Mouse (Mus musculus) kidney, adult 2 months (tissue): Measurements from ENCODE around the gene Pde1a. TPM values are rescaled to one million over a fixed set of nuclear protein-coding genes. Genes with fewer than 3 reads are reported as not detected.

Source experiments
- DNase-seq: peaks from one replicate; pipeline ENCODE4 v3.0.0; 2021
- H3K27ac ChIP-seq: fragments of 200-500 bp; 2 replicates; pipeline ENCODE4 v1.5.1; 2012; ENCODE audit warnings: low read depth, low read length, control low read depth, inconsistent platforms; ENCODE audit not compliant: insufficient read depth
- H3K27me3 ChIP-seq: fragments of 200-500 bp; replicated peaks from 2 replicates; pipeline ENCODE4 v1.6.1; 2012; ENCODE audit warnings: mild to moderate bottlenecking, moderate library complexity, low read length, inconsistent platforms; ENCODE audit not compliant: control insufficient read depth, insufficient read depth
- H3K36me3 ChIP-seq: fragments of 200-500 bp; 2 replicates; pipeline ENCODE4 v1.6.1; 2012; ENCODE audit warnings: mild to moderate bottlenecking, moderate library complexity, low read length, inconsistent platforms; ENCODE audit not compliant: control insufficient read depth, insufficient read depth
- H3K4me1 ChIP-seq: fragments of 200-500 bp; 2 replicates; pipeline ENCODE4 v1.6.1; 2011; ENCODE audit warnings: low read length; ENCODE audit not compliant: control insufficient read depth, insufficient read depth
- H3K4me3 ChIP-seq: fragments of 200-500 bp; 2 replicates; pipeline ENCODE4 v1.5.1; 2011; ENCODE audit warnings: mild to moderate bottlenecking, low read depth, low read length, control low read depth; ENCODE audit not compliant: insufficient read depth
- CTCF ChIP-seq: fragments of 200-500 bp; conservative IDR thresholded peaks from 2 replicates; pipeline ENCODE4 v1.5.1; 2011; ENCODE audit warnings: low read depth, mild to moderate bottlenecking, control low read depth, low read length, moderate library complexity, mixed read lengths; ENCODE audit not compliant: insufficient read depth, insufficient read length
- POLR2A ChIP-seq: fragments of 200-500 bp; IDR thresholded peaks from one replicate; pipeline ENCODE4 v1.6.1; 2011; ENCODE audit warnings: low read depth, low read length, control low read depth
- WGBS: fragments of 180-500 bp; shearing (Covaris S2); methylation state at CpG from one replicate; pipeline ENCODE4 v1.1.7; 2018; 5-methylcytosine and 5-hydroxymethylcytosine counted together
- polyA plus RNA-seq: library from polyadenylated mRNA; depleted of rRNA; stranded (reverse); fragments of >200 nt; gene quantifications from 2 replicates; pipeline ENCODE4 v1.2.3, GENCODE M21; 2012

Pde1a gene
- polyA plus RNA-seq, 1 experiment: 67.3 TPM

GRCm38 (mm10) chr2:79921375-79921774 is 207.9 kb downstream of the Pde1a start:
- 97% methylated on average over 4 of the region's 4 CpGs for whole genome bisulfite sequencing
- Histone ChIP-seq H3K27ac (no peak overlapping the region), H3K4me3 (no peak overlapping the region), H3K4me1 (0 out of 2 replicates have a peak, but pooled peaks cover 2% of the 10 kb centered on the region), H3K27me3 (no peaks in the 10 kb centered on the region), H3K36me3 (no peaks in the 10 kb centered on the region)
- TF ChIP-seq CTCF (no peak), POLR2A (no peak)
- DNase-seq: no peak

DNA sequence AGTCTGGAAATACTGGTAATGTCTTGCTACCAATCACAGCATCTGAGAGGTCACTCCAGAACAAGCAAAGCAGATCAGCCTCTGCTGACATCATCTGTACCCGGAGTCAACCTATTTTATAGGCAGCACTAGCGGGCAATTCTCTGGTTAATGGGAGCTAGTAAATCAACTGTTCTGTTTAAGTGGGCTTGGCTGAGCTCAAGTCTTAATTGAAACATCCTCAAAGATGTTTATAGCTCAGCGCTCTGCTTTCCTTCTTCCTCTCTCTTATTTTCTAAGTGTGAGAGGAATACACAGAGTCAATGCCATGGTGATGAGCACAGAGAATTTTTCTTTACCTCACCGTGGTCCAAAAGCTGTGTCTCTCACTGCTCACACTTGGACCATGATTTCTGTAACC is 208.8 kb downstream of the Pde1a start:
- 0 out of 2 replicates have a peak, but pooled peaks cover 2% of the 10 kb centered on the region for H3K4me1 ChIP-seq
- no peaks in the 10 kb centered on the region for H3K36me3 ChIP-seq
- no peak for DNase-seq
- TF ChIP-seq CTCF (no peak), POLR2A (no peak)
- H3K27me3 ChIP-seq: no peaks in the 10 kb centered on the region
- H3K27ac ChIP-seq: 0 out of 2 replicates have a peak overlapping the region, but pooled peaks have one; percentile 16
- WGBS: 37% methylated on average over 4 of the region's 4 CpGs
- H3K4me3 ChIP-seq: no peak overlapping the region

- Histone ChIP-seq H3K27me3 (no peaks in the 10 kb centered on the region), H3K4me1 (no peaks in the 10 kb centered on the region), H3K4me3 (no peak overlapping the region), H3K36me3 (no peaks in the 10 kb centered on the region), H3K27ac (no peak overlapping the region)
- 90% methylated on average over 2 of the region's 2 CpGs for WGBS
- TF ChIP-seq CTCF (no peak), POLR2A (no peak)
- no peak for DNase-seq
Observed at GRCm38 (mm10) chr2:79901841-79902510, 227.3 kb downstream of the Pde1a start.

GRCm38 (mm10) chr2:79898522-79898921 is 230.7 kb downstream of the Pde1a start:
- no peaks in the 10 kb centered on the region for H3K36me3 ChIP-seq
- no peaks in the 10 kb centered on the region for H3K4me1 ChIP-seq
- no peak overlapping the region for H3K27ac ChIP-seq
- no peaks in the 10 kb centered on the region for H3K27me3 ChIP-seq
- no peak for TF ChIP-seq CTCF
- TF ChIP-seq POLR2A: no peak
- WGBS: 70% methylated on average over 3 of the region's 3 CpGs
- DNase-seq: no peak
- no peak overlapping the region for H3K4me3 ChIP-seq

DNA sequence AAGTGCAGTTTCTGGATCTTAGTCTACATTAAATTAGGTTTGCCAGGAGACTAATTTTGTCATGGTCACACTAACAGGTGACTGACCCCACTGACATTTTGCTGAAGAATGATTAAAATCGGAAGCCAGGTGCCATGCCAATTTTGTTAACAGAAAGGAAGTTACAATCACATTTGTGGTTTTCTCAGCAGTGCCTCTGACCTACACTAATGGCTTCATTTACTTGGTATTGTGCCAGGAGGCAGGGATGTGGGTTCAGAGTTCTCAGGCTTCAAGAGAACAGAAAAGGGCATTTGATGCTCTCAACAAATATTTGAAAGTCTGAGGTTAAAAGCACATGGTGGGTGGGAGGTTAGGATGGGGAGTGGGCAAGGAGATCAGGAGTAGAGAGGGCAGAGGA is 236.4 kb downstream of the Pde1a start:
- H3K4me1 ChIP-seq: no peaks in the 10 kb centered on the region
- no peak overlapping the region for H3K27ac ChIP-seq
- DNase-seq: peak; percentile 29
- no peak for TF ChIP-seq CTCF
- TF ChIP-seq POLR2A: no peak
- H3K27me3 ChIP-seq: no peaks in the 10 kb centered on the region
- 40% methylated on average over 1 of the region's 1 CpGs for WGBS
- H3K4me3 ChIP-seq: no peak overlapping the region
- H3K36me3 ChIP-seq: no peaks in the 10 kb centered on the region; the same call in 1 of the 2 replicates

GRCm38 (mm10) chr2:79891760-79892570 is 237.3 kb downstream of the Pde1a start:
- no peak for DNase-seq
- Histone ChIP-seq H3K27ac (no peak overlapping the region), H3K36me3 (no peaks in the 10 kb centered on the region; the same call in 1 of the 2 replicates), H3K4me1 (no peaks in the 10 kb centered on the region), H3K4me3 (no peak overlapping the region), H3K27me3 (no peaks in the 10 kb centered on the region)
- TF ChIP-seq POLR2A: no peak
- no peak for TF ChIP-seq CTCF
- WGBS: 86% methylated on average over 5 of the region's 5 CpGs

- H3K27me3 ChIP-seq: no peaks in the 10 kb centered on the region
- no peak for DNase-seq
- no peak overlapping the region for H3K4me3 ChIP-seq
- WGBS: 89% methylated on average over 8 of the region's 8 CpGs
- H3K4me1 ChIP-seq: no peaks in the 10 kb centered on the region
- no peaks in the 10 kb centered on the region; the same call in 1 of the 2 replicates for H3K36me3 ChIP-seq
- H3K27ac ChIP-seq: no peak overlapping the region
- TF ChIP-seq CTCF: no peak
- TF ChIP-seq POLR2A: no peak
Observed at GRCm38 (mm10) chr2:79890726-79891125, 238.5 kb downstream of the Pde1a start.
